Mouse (Mus musculus): ENCODE results near the gene Rps21. TPM values are rescaled to one million over a fixed set of nuclear protein-coding genes. Genes with fewer than 3 reads are reported as not detected.

Rps21 gene
- polyA plus RNA-seq, 1 experiment from 2014 or later: 447 TPM

DNA sequence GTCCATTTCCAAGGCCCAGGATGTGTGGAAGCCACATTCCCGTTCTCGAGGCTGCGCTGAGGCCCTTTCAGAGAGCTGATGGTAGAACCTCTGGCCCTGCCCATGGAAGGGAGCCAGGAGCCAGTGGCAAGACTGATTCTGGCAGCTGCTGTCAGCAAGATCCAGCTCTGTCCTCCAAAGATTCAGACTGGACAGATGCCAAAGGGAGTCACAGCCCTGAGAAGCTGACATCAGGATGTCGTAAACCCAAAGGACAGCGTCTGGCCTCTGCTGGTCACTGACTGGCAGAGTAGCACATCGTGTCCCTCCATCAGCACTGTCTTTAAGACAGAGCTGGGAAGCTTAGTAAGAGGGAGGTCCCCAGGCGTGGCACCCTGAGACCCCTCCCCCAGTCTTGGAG lies 28.6 kb upstream of the Rps21 start:
- 26% methylated on average over 7 of the region's 7 CpGs for WGBS
- ATAC-seq (ENCODE audit: insufficient number of reproducible peaks, insufficient read depth, low FRiP score, low read depth): no peak
- no peak overlapping the region for H3K4me3 ChIP-seq (ENCODE audit: control insufficient read depth in 1 of 2, insufficient read depth in 1 of 2, low read depth in 1 of 2, low read length in 2 of 2)
- H3K9me3 ChIP-seq (ENCODE audit: control insufficient read depth, low read length): no peaks in the 10 kb centered on the region
- H3K4me1 ChIP-seq (ENCODE audit: control insufficient read depth in 2 of 2, insufficient read depth in 2 of 2, low read length in 2 of 2): peaks cover 44 to 59% of the 10 kb centered on the region in 2 experiments
- H3K36me3 ChIP-seq (ENCODE audit: control insufficient read depth, insufficient read depth, low read length): no peaks in the 10 kb centered on the region
- H3K27me3 ChIP-seq (ENCODE audit: control insufficient read depth, insufficient read depth, low read length): no peaks in the 10 kb centered on the region; the same call in 1 of the 2 replicates
- H3K9ac ChIP-seq (ENCODE audit: low read length): peak overlapping the region; percentile 22; the same call in 1 of the 2 replicates
- peak overlapping the region; percentile 51; a peak in 3 of 4 replicates for H3K27ac ChIP-seq (replicated peaks in 1 of 2; ENCODE audit: control insufficient read depth in 1 of 2, insufficient read depth in 1 of 2, low read depth in 2 of 2, low read length in 2 of 2)
- 0 out of 2 replicates have a peak overlapping the region, but pooled peaks have one; percentile 7 for H3K4me2 ChIP-seq (ENCODE audit: low read length)

DNA sequence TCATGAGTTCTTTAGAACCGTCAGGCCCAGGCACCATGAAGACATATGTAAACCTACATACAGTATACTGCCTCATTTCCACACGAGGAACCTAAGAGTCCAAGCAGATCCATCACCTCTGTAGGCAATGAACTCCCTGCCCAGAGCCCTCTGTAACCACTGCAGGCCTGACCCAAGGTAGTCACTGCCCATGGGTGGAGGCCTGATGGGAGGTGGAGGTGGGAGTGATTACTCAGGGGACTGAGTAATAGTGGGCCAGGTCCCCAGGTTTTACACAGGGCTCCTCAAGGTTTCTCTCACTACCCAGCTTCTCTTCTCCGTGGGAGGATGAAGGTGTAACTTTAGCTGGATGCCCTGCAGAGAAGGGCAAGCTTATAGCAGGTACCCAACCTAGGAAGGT lies 28.0 kb upstream of the Rps21 start:
- no peak overlapping the region for H3K4me3 ChIP-seq (ENCODE audit: control insufficient read depth in 1 of 2, insufficient read depth in 1 of 2, low read depth in 1 of 2, low read length in 2 of 2)
- H3K27me3 ChIP-seq (ENCODE audit: control insufficient read depth, insufficient read depth, low read length): no peaks in the 10 kb centered on the region; the same call in 1 of the 2 replicates
- H3K9me3 ChIP-seq (ENCODE audit: control insufficient read depth, low read length): no peaks in the 10 kb centered on the region
- no peak overlapping the region for H3K9ac ChIP-seq (ENCODE audit: low read length)
- WGBS: 73% methylated on average over 3 of the region's 3 CpGs
- no peaks in the 10 kb centered on the region for H3K36me3 ChIP-seq (ENCODE audit: control insufficient read depth, insufficient read depth, low read length)
- H3K4me1 ChIP-seq (ENCODE audit: control insufficient read depth in 2 of 2, insufficient read depth in 2 of 2, low read length in 2 of 2): peaks cover 46 to 61% of the 10 kb centered on the region in 2 experiments
- no peak overlapping the region for H3K4me2 ChIP-seq (ENCODE audit: low read length)
- no peak for ATAC-seq (ENCODE audit: insufficient number of reproducible peaks, insufficient read depth, low FRiP score, low read depth)
- H3K27ac ChIP-seq (replicated peaks in 1 of 2; ENCODE audit: control insufficient read depth in 1 of 2, insufficient read depth in 1 of 2, low read depth in 2 of 2, low read length in 2 of 2): 0 out of 4 replicates have a peak overlapping the region, but pooled peaks of 1 of the 2 experiments have one; percentile 51

DNA sequence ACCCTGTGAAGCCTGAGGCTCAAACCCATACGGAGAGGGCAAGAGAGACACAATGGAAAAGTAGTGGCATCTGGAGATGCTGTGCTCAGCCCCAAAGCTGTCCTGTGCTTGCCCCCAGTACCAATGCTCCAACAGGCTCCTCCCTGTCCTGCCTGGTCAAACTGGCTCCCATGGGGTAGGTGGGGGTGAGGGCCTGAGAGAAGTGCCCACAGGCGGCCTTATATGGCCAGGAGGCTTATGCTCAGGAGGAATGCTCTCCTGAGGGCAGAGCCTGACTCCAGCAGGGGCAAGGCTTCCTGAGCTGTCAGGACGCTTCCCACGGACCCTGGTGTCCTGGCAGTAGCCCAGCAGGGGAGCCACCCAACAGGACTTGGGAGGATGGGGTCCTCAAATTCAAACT lies 26.7 kb upstream of the Rps21 start:
- H3K4me2 ChIP-seq (ENCODE audit: low read length): no peak overlapping the region
- H3K4me3 ChIP-seq (ENCODE audit: control insufficient read depth in 1 of 2, insufficient read depth in 1 of 2, low read depth in 1 of 2, low read length in 2 of 2): no peak overlapping the region
- no peaks in the 10 kb centered on the region for H3K9me3 ChIP-seq (ENCODE audit: control insufficient read depth, low read length)
- H3K4me1 ChIP-seq (ENCODE audit: control insufficient read depth in 2 of 2, insufficient read depth in 2 of 2, low read length in 2 of 2): peaks cover 57 to 63% of the 10 kb centered on the region in 2 experiments
- H3K9ac ChIP-seq (ENCODE audit: low read length): no peak overlapping the region
- 38% methylated on average over 4 of the region's 4 CpGs for WGBS
- no peaks in the 10 kb centered on the region for H3K36me3 ChIP-seq (ENCODE audit: control insufficient read depth, insufficient read depth, low read length)
- H3K27ac ChIP-seq (replicated peaks in 1 of 2; ENCODE audit: control insufficient read depth in 1 of 2, insufficient read depth in 1 of 2, low read depth in 2 of 2, low read length in 2 of 2): peak overlapping the region in 1 of 2 experiments; percentile 61; a peak in 3 of 4 replicates
- no peak for ATAC-seq (ENCODE audit: insufficient number of reproducible peaks, insufficient read depth, low FRiP score, low read depth)
- H3K27me3 ChIP-seq (ENCODE audit: control insufficient read depth, insufficient read depth, low read length): no peaks in the 10 kb centered on the region; the same call in 1 of the 2 replicates

GRCm38 (mm10) chr2:180233101-180233904 lies 23.9 kb upstream of the Rps21 start:
- no peaks in the 10 kb centered on the region for H3K36me3 ChIP-seq (ENCODE audit: control insufficient read depth, insufficient read depth, low read length)
- H3K27me3 ChIP-seq (ENCODE audit: control insufficient read depth, insufficient read depth, low read length): no peaks in the 10 kb centered on the region
- 0 out of 4 replicates have a peak overlapping the region, but pooled peaks of 1 of the 2 experiments have one; percentile 87 for H3K27ac ChIP-seq (replicated peaks in 1 of 2; ENCODE audit: control insufficient read depth in 1 of 2, insufficient read depth in 1 of 2, low read depth in 2 of 2, low read length in 2 of 2)
- H3K4me2 ChIP-seq (ENCODE audit: low read length): no peak overlapping the region
- H3K4me1 ChIP-seq (ENCODE audit: control insufficient read depth in 2 of 2, insufficient read depth in 2 of 2, low read length in 2 of 2): peaks cover 41 to 50% of the 10 kb centered on the region in 2 experiments
- ATAC-seq (ENCODE audit: insufficient number of reproducible peaks, insufficient read depth, low FRiP score, low read depth): no peak
- no peaks in the 10 kb centered on the region for H3K9me3 ChIP-seq (ENCODE audit: control insufficient read depth, low read length)
- no peak overlapping the region for H3K4me3 ChIP-seq (ENCODE audit: control insufficient read depth in 1 of 2, insufficient read depth in 1 of 2, low read depth in 1 of 2, low read length in 2 of 2)
- H3K9ac ChIP-seq (ENCODE audit: low read length): no peak overlapping the region
- WGBS: 46% methylated on average over 7 of the region's 7 CpGs

DNA sequence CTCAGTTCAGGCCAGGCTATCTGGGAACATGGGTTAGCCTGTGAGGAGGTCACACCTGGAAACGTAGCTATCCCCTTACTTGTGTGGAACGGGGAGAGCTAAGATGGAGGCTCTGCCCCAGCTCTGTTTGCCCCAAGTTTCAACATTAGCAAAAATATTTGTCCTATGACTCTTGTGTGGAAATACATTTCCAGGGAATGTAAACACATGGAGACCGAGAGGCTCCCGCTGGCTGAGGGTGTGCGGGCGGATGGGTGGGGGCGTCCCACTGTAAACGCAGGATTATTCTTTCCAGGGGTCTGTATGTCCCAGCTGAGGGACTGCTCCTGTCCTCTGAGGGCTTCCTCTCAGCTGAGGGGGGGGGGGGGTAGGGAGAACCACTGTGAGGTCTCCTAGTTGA lies 22.8 kb upstream of the Rps21 start:
- no peaks in the 10 kb centered on the region for H3K9me3 ChIP-seq (ENCODE audit: control insufficient read depth, low read length)
- WGBS: 87% methylated on average over 8 of the region's 8 CpGs
- ATAC-seq (ENCODE audit: insufficient number of reproducible peaks, insufficient read depth, low FRiP score, low read depth): no peak
- peaks cover 35 to 44% of the 10 kb centered on the region in 2 experiments for H3K4me1 ChIP-seq (ENCODE audit: control insufficient read depth in 2 of 2, insufficient read depth in 2 of 2, low read length in 2 of 2)
- 0 out of 2 replicates have a peak overlapping the region, but pooled peaks have one; percentile 17 for H3K4me2 ChIP-seq (ENCODE audit: low read length)
- H3K36me3 ChIP-seq (ENCODE audit: control insufficient read depth, insufficient read depth, low read length): no peaks in the 10 kb centered on the region
- H3K27me3 ChIP-seq (ENCODE audit: control insufficient read depth, insufficient read depth, low read length): no peaks in the 10 kb centered on the region
- no peak overlapping the region for H3K4me3 ChIP-seq (ENCODE audit: control insufficient read depth in 1 of 2, insufficient read depth in 1 of 2, low read depth in 1 of 2, low read length in 2 of 2)
- H3K9ac ChIP-seq (ENCODE audit: low read length): no peak overlapping the region
- H3K27ac ChIP-seq (replicated peaks in 1 of 2; ENCODE audit: control insufficient read depth in 1 of 2, insufficient read depth in 1 of 2, low read depth in 2 of 2, low read length in 2 of 2): peak overlapping the region; percentile 78 to 87

DNA sequence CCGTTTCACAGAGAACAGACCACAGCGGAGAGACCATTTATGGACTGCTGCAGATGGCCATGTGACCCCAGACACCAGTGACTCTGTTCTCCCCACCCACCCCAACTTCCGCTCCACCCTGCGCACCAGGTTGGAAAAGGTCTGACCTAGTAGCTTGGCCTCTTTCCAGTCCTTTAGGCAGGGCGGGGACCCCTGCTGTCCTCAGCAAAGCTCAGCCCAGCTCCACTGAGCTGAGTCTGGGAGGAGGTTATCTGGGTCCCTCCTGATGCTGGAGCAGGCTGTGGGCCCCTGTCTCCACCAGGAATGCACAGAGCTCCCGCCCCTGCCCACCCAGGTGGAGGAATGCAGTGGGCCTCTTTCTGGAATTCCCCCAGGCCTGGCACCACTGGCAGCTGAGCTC lies 22.2 kb upstream of the Rps21 start:
- H3K9me3 ChIP-seq (ENCODE audit: control insufficient read depth, low read length): no peaks in the 10 kb centered on the region
- H3K4me1 ChIP-seq (ENCODE audit: control insufficient read depth in 2 of 2, insufficient read depth in 2 of 2, low read length in 2 of 2): peaks cover 34 to 44% of the 10 kb centered on the region in 2 experiments
- H3K9ac ChIP-seq (ENCODE audit: low read length): no peak overlapping the region
- WGBS: 22% methylated on average over 6 of the region's 6 CpGs
- H3K4me2 ChIP-seq (ENCODE audit: low read length): peak overlapping the region; percentile 17; the same call in 1 of the 2 replicates
- H3K27me3 ChIP-seq (ENCODE audit: control insufficient read depth, insufficient read depth, low read length): no peaks in the 10 kb centered on the region
- H3K4me3 ChIP-seq (ENCODE audit: control insufficient read depth in 1 of 2, insufficient read depth in 1 of 2, low read depth in 1 of 2, low read length in 2 of 2): no peak overlapping the region
- no peaks in the 10 kb centered on the region for H3K36me3 ChIP-seq (ENCODE audit: control insufficient read depth, insufficient read depth, low read length)
- peak; percentile 79 for ATAC-seq (ENCODE audit: insufficient number of reproducible peaks, insufficient read depth, low FRiP score, low read depth)
- H3K27ac ChIP-seq (replicated peaks in 1 of 2; ENCODE audit: control insufficient read depth in 1 of 2, insufficient read depth in 1 of 2, low read depth in 2 of 2, low read length in 2 of 2): peak overlapping the region; percentile 78 to 87

GRCm38 (mm10) chr2:180235788-180236187 lies 21.4 kb upstream of the Rps21 start:
- Histone ChIP-seq H3K27ac (replicated peaks in 1 of 2; ENCODE audit: control insufficient read depth in 1 of 2, insufficient read depth in 1 of 2, low read depth in 2 of 2, low read length in 2 of 2) (peak overlapping the region; percentile 78 to 87; a peak in 3 of 4 replicates), H3K4me2 (ENCODE audit: low read length) (no peak overlapping the region), H3K27me3 (ENCODE audit: control insufficient read depth, insufficient read depth, low read length) (no peaks in the 10 kb centered on the region), H3K4me1 (ENCODE audit: control insufficient read depth in 2 of 2, insufficient read depth in 2 of 2, low read length in 2 of 2) (peaks cover 27 to 39% of the 10 kb centered on the region in 2 experiments), H3K9me3 (ENCODE audit: control insufficient read depth, low read length) (no peaks in the 10 kb centered on the region), H3K4me3 (ENCODE audit: control insufficient read depth in 1 of 2, insufficient read depth in 1 of 2, low read depth in 1 of 2, low read length in 2 of 2) (no peak overlapping the region), H3K9ac (ENCODE audit: low read length) (no peak overlapping the region), H3K36me3 (ENCODE audit: control insufficient read depth, insufficient read depth, low read length) (no peaks in the 10 kb centered on the region)
- no peak for ATAC-seq (ENCODE audit: insufficient number of reproducible peaks, insufficient read depth, low FRiP score, low read depth)
- 76% methylated on average over 4 of the region's 4 CpGs for WGBS

All from heart, embryonic 14.5 days (tissue).